Mouse (Mus musculus): ENCODE data around the gene Gm525. TPM values are rescaled to one million over a fixed set of nuclear protein-coding genes. Genes with fewer than 3 reads are reported as not detected.
"Not testable (repeated sequence)": the region's sequence is repeated elsewhere in the genome, so short reads cannot be mapped to it uniquely, and the experiment has no call there.

Gene Gm525
- polyA plus RNA-seq, 1 experiment from 2014 or later: not detected

DNA sequence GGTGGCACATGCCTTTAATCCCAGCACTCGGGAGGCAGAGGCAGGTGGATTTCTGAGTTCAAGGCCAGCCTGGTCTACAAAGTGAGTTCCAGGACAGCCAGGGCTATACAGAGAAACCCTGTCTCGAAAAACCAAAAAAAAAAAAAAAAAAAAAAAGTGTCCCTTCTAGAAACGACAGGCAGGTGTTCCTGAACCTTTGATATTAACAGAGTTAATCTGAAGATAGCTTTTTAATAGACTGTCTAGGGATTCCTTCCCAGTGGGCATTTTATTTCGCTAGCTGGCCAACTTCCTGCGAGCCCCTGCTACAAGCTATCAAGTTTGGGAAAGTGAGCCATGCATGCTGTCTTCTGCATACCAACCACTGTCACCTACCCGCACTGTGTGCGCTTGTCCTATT is 32.6 kb upstream of the Gm525 start:
- not testable (repeated sequence) for H3K4me1 ChIP-seq; H3K9me3 ChIP-seq (replicated peaks); H3K27me3 ChIP-seq (replicated peaks); ATAC-seq; H3K4me3 ChIP-seq; H3K4me2 ChIP-seq; H3K27ac ChIP-seq; H3K9ac ChIP-seq
- peaks cover 52% of the 10 kb centered on the region for H3K36me3 ChIP-seq
- WGBS (ENCODE audit: insufficient replicate concordance): 82% methylated on average over 6 of the region's 7 CpGs

DNA sequence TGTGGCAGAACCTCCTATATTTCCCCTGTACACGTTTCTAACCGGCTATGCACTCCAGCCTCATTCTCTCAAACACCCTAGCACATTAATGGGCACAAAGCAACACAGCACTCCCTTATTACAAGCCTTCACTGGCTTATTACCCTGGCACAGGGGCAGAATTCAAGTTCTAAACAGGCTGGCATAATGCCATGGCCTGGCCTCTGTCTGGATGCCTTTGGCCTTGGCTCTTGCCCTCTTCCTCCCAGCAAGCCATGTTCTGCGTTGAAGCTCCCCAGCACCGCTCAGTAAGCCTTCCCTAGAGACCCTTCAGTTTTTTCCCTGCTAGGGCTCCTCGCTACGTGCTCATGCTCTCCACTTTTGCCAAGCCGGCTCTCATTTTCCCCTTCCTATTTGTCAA is 30.6 kb upstream of the Gm525 start:
- no peak overlapping the region for H3K27ac ChIP-seq
- no peak for ATAC-seq
- peaks cover 66% of the 10 kb centered on the region for H3K36me3 ChIP-seq
- H3K9me3 ChIP-seq (replicated peaks): no peaks in the 10 kb centered on the region
- no peak overlapping the region for H3K9ac ChIP-seq
- no peaks in the 10 kb centered on the region for H3K27me3 ChIP-seq (replicated peaks)
- H3K4me3 ChIP-seq: no peak overlapping the region
- no peak overlapping the region for H3K4me2 ChIP-seq
- H3K4me1 ChIP-seq: no peaks in the 10 kb centered on the region
- 83% methylated on average over 7 of the region's 7 CpGs for WGBS (ENCODE audit: insufficient replicate concordance)

GRCm38 (mm10) chr11:89045501-89045900 is 28.1 kb upstream of the Gm525 start:
- not testable (repeated sequence) for ATAC-seq; H3K27me3 ChIP-seq (replicated peaks)
- 83% methylated on average over 3 of the region's 3 CpGs for WGBS (ENCODE audit: insufficient replicate concordance)

GRCm38 (mm10) chr11:89046021-89046420 is 27.6 kb upstream of the Gm525 start:
- H3K27me3 ChIP-seq (replicated peaks): no peaks in the 10 kb centered on the region
- H3K9me3 ChIP-seq (replicated peaks): no peaks in the 10 kb centered on the region
- peaks cover 75% of the 10 kb centered on the region for H3K36me3 ChIP-seq
- no peak for ATAC-seq
- no peak overlapping the region for H3K4me2 ChIP-seq
- no peaks in the 10 kb centered on the region for H3K4me1 ChIP-seq
- no peak overlapping the region for H3K9ac ChIP-seq
- no peak overlapping the region for H3K4me3 ChIP-seq
- H3K27ac ChIP-seq: no peak overlapping the region
- 63% methylated on average over 3 of the region's 3 CpGs for WGBS (ENCODE audit: insufficient replicate concordance)

More at GRCm38 (mm10) chr11:89045501-89045900, 28.1 kb upstream of the Gm525 start:
- H3K9ac ChIP-seq; H3K27ac ChIP-seq; H3K4me1 ChIP-seq; H3K4me2 ChIP-seq; H3K9me3 ChIP-seq (replicated peaks); H3K4me3 ChIP-seq: not testable (repeated sequence)
- H3K36me3 ChIP-seq: peaks cover 74% of the 10 kb centered on the region

GRCm38 (mm10) chr11:89051767-89052166 is 21.9 kb upstream of the Gm525 start:
- Histone ChIP-seq H3K9me3 (replicated peaks) (no peaks in the 10 kb centered on the region), H3K9ac (no peak overlapping the region), H3K27me3 (replicated peaks) (no peaks in the 10 kb centered on the region), H3K4me3 (no peak overlapping the region), H3K4me1 (no peaks in the 10 kb centered on the region), H3K4me2 (no peak overlapping the region), H3K36me3 (peaks cover 41% of the 10 kb centered on the region), H3K27ac (no peak overlapping the region)
- 61% methylated on average over 6 of the region's 6 CpGs for WGBS (ENCODE audit: insufficient replicate concordance)
- no peak for ATAC-seq

DNA sequence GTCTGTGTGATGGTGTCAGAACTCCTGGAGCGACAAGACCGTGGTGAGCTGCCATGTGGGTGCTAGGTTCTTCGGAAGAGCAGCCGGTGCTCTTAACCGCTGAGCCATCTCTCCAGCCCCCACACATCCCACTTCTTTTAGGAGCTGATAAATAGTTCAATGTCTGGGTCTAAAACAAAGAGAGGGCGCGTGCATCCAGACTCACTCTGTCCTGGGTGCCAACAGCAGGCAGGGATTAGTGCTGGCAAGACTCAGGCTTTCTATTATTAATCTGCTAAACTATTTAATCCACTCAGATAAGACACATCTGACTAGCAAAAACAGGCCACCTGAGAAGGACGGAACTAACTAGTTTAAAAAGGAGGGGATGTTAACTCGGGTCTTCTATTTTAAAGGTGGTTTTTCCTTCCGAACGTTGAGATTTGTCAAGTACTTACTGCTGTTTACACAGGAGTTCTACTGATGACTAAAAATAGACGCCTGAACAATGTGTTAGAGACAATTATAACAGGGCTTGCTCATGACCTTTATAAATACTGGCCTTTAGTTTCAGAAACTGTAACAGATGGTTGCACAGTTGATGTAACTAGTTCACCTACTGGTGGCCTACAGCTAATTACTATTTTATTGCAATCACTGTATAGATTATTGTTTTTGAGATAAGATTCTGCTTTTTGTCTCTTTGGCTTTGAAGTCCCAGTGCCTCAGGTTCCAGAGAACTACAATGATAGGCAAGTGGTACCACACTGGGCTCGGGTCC is 17.5 kb upstream of the Gm525 start:
- Histone ChIP-seq H3K27me3 (replicated peaks) (no peaks in the 10 kb centered on the region), H3K9me3 (replicated peaks) (no peaks in the 10 kb centered on the region), H3K4me1 (peaks cover 30% of the 10 kb centered on the region), H3K27ac (no peak overlapping the region), H3K4me2 (no peak overlapping the region), H3K9ac (no peak overlapping the region), H3K4me3 (no peak overlapping the region), H3K36me3 (peaks cover 10% of the 10 kb centered on the region; the same call in 1 of the 2 replicates)
- ATAC-seq: no peak
- WGBS (ENCODE audit: insufficient replicate concordance): 80% methylated on average over 13 of the region's 13 CpGs

DNA sequence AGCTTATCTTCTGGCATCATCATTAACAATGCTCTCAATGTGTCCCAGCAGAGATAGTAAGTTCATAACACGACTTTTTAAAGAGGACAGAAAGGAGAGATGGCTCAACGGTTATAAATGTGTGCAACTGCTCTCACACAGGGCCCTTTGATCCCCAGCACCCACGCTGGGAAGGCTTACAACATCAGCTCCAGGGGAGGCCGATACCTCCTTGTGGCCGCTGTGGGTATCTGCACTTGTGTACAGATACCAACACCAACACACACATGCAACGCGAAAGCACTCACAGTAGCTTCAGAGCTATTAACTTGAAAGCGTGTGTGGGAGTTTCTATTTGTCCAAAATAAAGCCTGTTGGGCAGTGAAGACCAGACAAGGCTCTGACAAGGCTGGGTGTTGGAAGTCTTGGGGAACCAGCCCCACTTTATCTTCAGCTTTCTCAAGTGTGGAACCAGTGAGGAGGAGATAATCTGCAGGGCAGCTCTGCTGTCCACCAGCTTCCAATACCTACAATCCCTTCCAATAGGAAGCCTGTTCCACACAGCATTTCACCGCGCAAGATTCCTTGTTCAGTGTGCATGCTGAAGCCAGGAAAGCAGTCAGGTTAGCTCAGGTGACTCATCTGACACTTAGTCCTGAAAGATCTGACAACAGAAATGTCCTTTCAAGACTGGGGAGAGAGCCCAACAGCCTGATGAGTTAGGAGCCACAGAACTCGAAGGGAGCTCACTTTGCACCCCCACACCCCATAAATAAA is 14.9 kb upstream of the Gm525 start:
- Histone ChIP-seq H3K9me3 (replicated peaks) (no peaks in the 10 kb centered on the region), H3K4me3 (peak overlapping the region; percentile 80; the same call in 1 of the 2 replicates), H3K4me1 (peaks cover 36% of the 10 kb centered on the region), H3K27ac (no peak overlapping the region), H3K4me2 (peak overlapping the region; percentile 99), H3K27me3 (replicated peaks) (no peaks in the 10 kb centered on the region), H3K9ac (0 out of 2 replicates have a peak overlapping the region, but pooled peaks have one; percentile 81), H3K36me3 (peaks cover 10% of the 10 kb centered on the region; the same call in 1 of the 2 replicates)
- no peak for ATAC-seq
- 58% methylated on average over 11 of the region's 11 CpGs for whole genome bisulfite sequencing (ENCODE audit: insufficient replicate concordance)

- Histone ChIP-seq H3K9me3 (replicated peaks) (no peaks in the 10 kb centered on the region), H3K27ac (peak overlapping the region; percentile 41; the same call in 1 of the 2 replicates), H3K4me3 (peak overlapping the region; percentile 80), H3K9ac (peak overlapping the region; percentile 81), H3K4me1 (peaks cover 48% of the 10 kb centered on the region), H3K27me3 (replicated peaks) (no peaks in the 10 kb centered on the region), H3K4me2 (peak overlapping the region; percentile 99), H3K36me3 (peaks cover under 1% of the 10 kb centered on the region; the same call in 1 of the 2 replicates)
- ATAC-seq: peak; percentile 53
- WGBS (ENCODE audit: insufficient replicate concordance): under 1% methylated on average over 33 of the region's 33 CpGs
Measured at GRCm38 (mm10) chr11:89059919-89060422, 13.7 kb upstream of the Gm525 start.

DNA sequence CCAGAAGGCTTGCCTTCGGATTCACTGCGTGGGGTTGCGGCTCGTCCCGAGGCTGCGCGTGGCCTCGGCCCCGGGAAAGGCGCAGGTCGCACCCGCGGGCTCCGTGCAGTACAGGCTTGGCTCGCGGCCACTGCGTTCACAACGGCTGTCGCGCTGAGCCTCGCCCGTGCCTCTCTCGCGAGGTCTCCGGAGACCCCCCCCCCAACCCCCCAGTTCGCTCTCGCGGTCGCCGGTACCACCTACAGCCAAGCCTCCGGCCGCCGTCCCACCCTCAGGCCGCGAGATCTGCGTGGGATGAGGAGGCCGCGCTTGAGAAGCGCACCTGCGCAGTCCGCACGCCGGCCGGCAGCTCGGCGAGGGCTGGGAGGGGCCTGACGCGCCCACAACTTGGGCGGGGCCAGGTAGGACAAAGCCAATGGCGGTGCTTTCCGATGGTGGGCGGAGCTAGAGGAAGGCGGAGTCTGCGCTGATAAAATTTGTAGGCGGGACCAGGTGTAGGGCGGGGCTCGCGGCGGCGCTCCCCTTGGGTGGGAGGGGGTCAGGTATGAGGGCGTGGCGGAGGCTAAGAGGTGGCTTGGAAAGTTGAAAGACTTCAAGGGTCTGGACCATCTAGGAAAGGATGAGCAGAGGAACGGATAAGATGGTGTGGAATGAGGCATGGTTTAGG is 13.1 kb upstream of the Gm525 start:
- 1% methylated on average over 63 of the region's 63 CpGs for WGBS (ENCODE audit: insufficient replicate concordance)
- peak overlapping the region; percentile 80 for H3K4me3 ChIP-seq
- no peaks in the 10 kb centered on the region for H3K9me3 ChIP-seq (replicated peaks)
- H3K9ac ChIP-seq: peak overlapping the region; percentile 81
- no peaks in the 10 kb centered on the region for H3K27me3 ChIP-seq (replicated peaks)
- peaks cover 48% of the 10 kb centered on the region for H3K4me1 ChIP-seq
- ATAC-seq: peak; percentile 91
- peak overlapping the region; percentile 41; the same call in 1 of the 2 replicates for H3K27ac ChIP-seq
- H3K4me2 ChIP-seq: peak overlapping the region; percentile 99
- no peaks in the 10 kb centered on the region for H3K36me3 ChIP-seq

GRCm38 (mm10) chr11:89061362-89061761 is 12.3 kb upstream of the Gm525 start:
- WGBS (ENCODE audit: insufficient replicate concordance): 64% methylated on average over 7 of the region's 7 CpGs
- H3K4me1 ChIP-seq: peaks cover 48% of the 10 kb centered on the region

DNA sequence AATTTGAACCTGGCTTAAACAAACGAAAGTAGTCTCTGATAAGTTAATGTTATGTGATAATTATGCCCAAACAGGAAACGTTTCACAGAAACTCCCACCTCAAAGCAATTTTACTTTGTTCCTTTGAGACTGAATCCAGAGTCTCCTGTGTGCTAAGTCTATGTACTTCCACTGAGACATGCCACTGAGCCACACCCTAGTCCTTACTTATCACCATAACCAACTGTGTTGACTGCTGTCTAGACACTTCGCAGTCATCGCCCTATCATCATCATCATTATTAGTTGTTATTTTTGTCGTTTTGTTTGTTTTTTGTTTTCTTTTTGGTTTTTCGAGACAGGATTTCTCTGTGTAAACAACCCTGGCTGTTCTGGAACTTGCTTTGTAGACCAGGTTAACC is 9.3 kb upstream of the Gm525 start:
- 0 out of 2 replicates have a peak overlapping the region, but pooled peaks have one; percentile 5 for H3K27ac ChIP-seq
- no peak overlapping the region for H3K9ac ChIP-seq
- H3K9me3 ChIP-seq (replicated peaks): no peaks in the 10 kb centered on the region
- peak overlapping the region; percentile 7 for H3K4me2 ChIP-seq
- peak; percentile 62; the same call in 1 of the 2 replicates for ATAC-seq
- WGBS (ENCODE audit: insufficient replicate concordance): 39% methylated on average over 6 of the region's 6 CpGs
- H3K4me3 ChIP-seq: no peak overlapping the region
- H3K27me3 ChIP-seq (replicated peaks): peaks cover 4% of the 10 kb centered on the region; the same call in 1 of the 2 replicates
- no peaks in the 10 kb centered on the region for H3K36me3 ChIP-seq
- H3K4me1 ChIP-seq: peaks cover 36% of the 10 kb centered on the region

More at GRCm38 (mm10) chr11:89061362-89061761, 12.3 kb upstream of the Gm525 start:
- Histone ChIP-seq H3K9ac (no peak overlapping the region), H3K9me3 (replicated peaks) (no peaks in the 10 kb centered on the region), H3K36me3 (no peaks in the 10 kb centered on the region), H3K27me3 (replicated peaks) (peaks cover 4% of the 10 kb centered on the region; the same call in 1 of the 2 replicates), H3K27ac (no peak overlapping the region), H3K4me2 (no peak overlapping the region; the same call in 1 of the 2 replicates), H3K4me3 (no peak overlapping the region)
- ATAC-seq: no peak

All from liver, embryonic 12.5 days (tissue).